Comparison of ENCODE assay signal across 11 mouse cellular contexts in genomic region chr8:8969112-8969950, GRCm38 (mm10).
DNase-seq lines count a peak whose midpoint lies in the region; ATAC-seq and TF ChIP-seq lines count a peak whose summit lies in the region.
"Had no signal": no experiment of that assay in that cellular context is flagged by ENCODE, and none has a peak within 500 bp of the region (broad histone marks: within the 10 kb centered on the region; RNA-seq: fewer than 3 reads in every experiment).

No protein-coding gene starts in this region.

- ATAC-seq in midbrain, postnatal 0 days (ENCODE audit: low FRiP score), result no peak
- no peak for ATAC-seq in midbrain, embryonic 13.5 days
- no peak for ATAC-seq in midbrain, embryonic 11.5 days (ENCODE audit: low FRiP score)

- DNase-seq in cerebellum, postnatal 10 days, result peak; percentile 47
- DNase-seq in cerebellum, adult 9-10 months, result no peak
- DNase-seq in midbrain, postnatal 0 days (ENCODE audit: low spot score), result no peak
- no peak for DNase-seq in lung, adult 2 months
- peak; percentile 19 for DNase-seq in thymus, postnatal 4 days
- no peak for DNase-seq in right cerebral cortex, postnatal 4 days
- DNase-seq in midbrain, embryonic 11.5 days (ENCODE audit: low spot score, missing footprints), result no peak
- DNase-seq: cerebellum, adult 9-11 months had no signal

- no peak overlapping the region for H3K9ac ChIP-seq in midbrain, postnatal 0 days (replicated peaks; ENCODE audit: low read length, poor library complexity, severe bottlenecking)
- no peak overlapping the region for H3K9ac ChIP-seq in midbrain, embryonic 13.5 days (replicated peaks)
- H3K9ac ChIP-seq in midbrain, embryonic 11.5 days (ENCODE audit: low read length), result no peak overlapping the region
- H3K9ac ChIP-seq: liver, embryonic 15.5 days had no signal

- no peaks in the 10 kb centered on the region for H3K27me3 ChIP-seq in midbrain, postnatal 0 days (ENCODE audit: insufficient read depth, low read length)
- no peaks in the 10 kb centered on the region for H3K27me3 ChIP-seq in midbrain, embryonic 13.5 days
- no peaks in the 10 kb centered on the region; the same call in 1 of the 2 replicates for H3K27me3 ChIP-seq in midbrain, embryonic 11.5 days (ENCODE audit: control insufficient read depth, insufficient read depth, low read length)
- H3K27me3 ChIP-seq: liver, embryonic 15.5 days had no signal

- 80% methylated on average over 21 of the region's 21 CpGs for WGBS in midbrain, postnatal 0 days
- 88% methylated on average over 21 of the region's 21 CpGs for WGBS in midbrain, embryonic 13.5 days
- WGBS in lung, adult 2 months, result 69% methylated on average over 21 of the region's 21 CpGs
- 89% methylated on average over 21 of the region's 21 CpGs for WGBS in midbrain, embryonic 11.5 days

- H3K36me3 ChIP-seq in midbrain, postnatal 0 days (ENCODE audit: insufficient read depth, low read length), result no peaks in the 10 kb centered on the region
- no peaks in the 10 kb centered on the region for H3K36me3 ChIP-seq in midbrain, embryonic 13.5 days
- no peaks in the 10 kb centered on the region for H3K36me3 ChIP-seq in midbrain, embryonic 11.5 days (ENCODE audit: control insufficient read depth, insufficient read depth, low read length)
- H3K36me3 ChIP-seq: liver, embryonic 15.5 days had no signal

- no peak for TF ChIP-seq CTCF in midbrain, postnatal 0 days (IDR thresholded peaks at IDR 0.05)
- no peak for TF ChIP-seq CTCF in lung, adult 2 months (IDR thresholded peaks at IDR 0.05; ENCODE audit: insufficient read depth, low read length)

- H3K4me1 ChIP-seq in midbrain, postnatal 0 days (ENCODE audit: insufficient read depth, low read length), result no peaks in the 10 kb centered on the region
- 0 out of 2 replicates have a peak, but pooled peaks cover 4% of the 10 kb centered on the region for H3K4me1 ChIP-seq in midbrain, embryonic 13.5 days (replicated peaks)
- H3K4me1 ChIP-seq in lung, adult 2 months (ENCODE audit: control insufficient read depth, insufficient read depth, low read length), result peaks cover 2% of the 10 kb centered on the region; the same call in 1 of the 2 replicates
- H3K4me1 ChIP-seq in midbrain, embryonic 11.5 days (ENCODE audit: control insufficient read depth, insufficient read depth, low read length), result no peaks in the 10 kb centered on the region
- H3K4me1 ChIP-seq: liver, embryonic 15.5 days had no signal

- no peak overlapping the region for H3K4me3 ChIP-seq in midbrain, postnatal 0 days (ENCODE audit: low read depth, low read length)
- H3K4me3 ChIP-seq in midbrain, embryonic 13.5 days (replicated peaks), result no peak overlapping the region
- H3K4me3 ChIP-seq in lung, adult 2 months (replicated peaks; ENCODE audit: extremely low read depth, low read depth, low read length), result peak overlapping the region; percentile 44
- no peak overlapping the region for H3K4me3 ChIP-seq in midbrain, embryonic 11.5 days (ENCODE audit: low read depth, low read length)
- H3K4me3 ChIP-seq: liver, embryonic 15.5 days had no signal

- no peak overlapping the region for H3K27ac ChIP-seq in midbrain, postnatal 0 days (ENCODE audit: low read depth, low read length)
- no peak overlapping the region for H3K27ac ChIP-seq in midbrain, embryonic 13.5 days
- no peak overlapping the region for H3K27ac ChIP-seq in midbrain, embryonic 11.5 days (ENCODE audit: low read depth, low read length)
- H3K27ac ChIP-seq: kidney, postnatal 0 days; liver, embryonic 15.5 days had no signal

- TF ChIP-seq POLR2A in lung, adult 2 months (IDR thresholded peaks at IDR 0.05; ENCODE audit: borderline replicate concordance, extremely low read depth, low read depth, low read length), result no peak

- peak overlapping the region; percentile 9; the same call in 1 of the 2 replicates for H3K4me2 ChIP-seq in midbrain, postnatal 0 days (ENCODE audit: low read depth, low read length, poor library complexity, severe bottlenecking)
- no peak overlapping the region for H3K4me2 ChIP-seq in midbrain, embryonic 13.5 days (replicated peaks)
- H3K4me2 ChIP-seq in midbrain, embryonic 11.5 days, result no peak overlapping the region
- H3K4me2 ChIP-seq: liver, embryonic 15.5 days had no signal

- no peaks in the 10 kb centered on the region for H3K9me3 ChIP-seq in midbrain, postnatal 0 days (ENCODE audit: low read length)
- no peaks in the 10 kb centered on the region for H3K9me3 ChIP-seq in midbrain, embryonic 13.5 days
- no peaks in the 10 kb centered on the region for H3K9me3 ChIP-seq in midbrain, embryonic 11.5 days (ENCODE audit: control insufficient read depth, low read length)
- H3K9me3 ChIP-seq: liver, embryonic 15.5 days had no signal

Comparison
In these comparisons a context has a peak if more than half of its experiments do, and no peak if none do; other contexts are left out.
1. DNase-seq: peak in cerebellum, postnatal 10 days (2 of 2) and thymus, postnatal 4 days (single experiment); none in cerebellum, adult 9-10 months (single experiment), midbrain, postnatal 0 days (single experiment), lung, adult 2 months (single experiment), right cerebral cortex, postnatal 4 days (single experiment) and midbrain, embryonic 11.5 days (single experiment).